Comparison of ENCODE assay signal across 26 mouse cellular contexts in genomic region chr5:100833841-100834240, GRCm38 (mm10).
"Had no signal": no experiment of that assay in that cellular context is flagged by ENCODE, and none has a peak within 500 bp of the region (broad histone marks: within the 10 kb centered on the region; RNA-seq: fewer than 3 reads in every experiment).

No protein-coding gene starts in this region.

- H3K4me3 ChIP-seq: heart, embryonic 10.5 days; heart, embryonic 13.5 days; heart, embryonic 15.5 days; hindbrain, embryonic 13.5 days; hindbrain, embryonic 15.5 days; kidney, embryonic 15.5 days; limb, embryonic 10.5 days; limb, embryonic 12.5 days; liver, embryonic 13.5 days; liver, embryonic 15.5 days had no signal

- H3K4me1 ChIP-seq: hindbrain, embryonic 13.5 days; hindbrain, embryonic 15.5 days; kidney, embryonic 15.5 days; limb, embryonic 10.5 days; liver, embryonic 13.5 days had no signal

- H3K36me3 ChIP-seq: heart, embryonic 10.5 days; heart, embryonic 15.5 days; hindbrain, embryonic 13.5 days; hindbrain, embryonic 15.5 days; kidney, embryonic 15.5 days; limb, embryonic 10.5 days; limb, embryonic 12.5 days; liver, embryonic 13.5 days; liver, embryonic 15.5 days had no signal

- DNase-seq: gastrocnemius, postnatal 14 days; gastrocnemius, postnatal 36 days; heart, adult 18-20 months; heart, postnatal 14 days; heart, postnatal 36 days; kidney, adult 11 months; kidney, adult 2 months; kidney, adult 9 months; kidney, postnatal 14 days; kidney, postnatal 36 days; layer of hippocampus, adult 9-11 months; layer of hippocampus, postnatal 36 days; liver; liver, embryonic 13.5 days had no signal

- H3K27ac ChIP-seq: heart, embryonic 10.5 days; heart, embryonic 13.5 days; heart, embryonic 15.5 days; hindbrain, embryonic 13.5 days; hindbrain, embryonic 15.5 days; hindbrain, postnatal 0 days; kidney, embryonic 15.5 days; kidney, postnatal 0 days; limb, embryonic 10.5 days; limb, embryonic 12.5 days; liver, embryonic 13.5 days; liver, embryonic 15.5 days had no signal

- H3K4me2 ChIP-seq: heart, embryonic 13.5 days; heart, embryonic 15.5 days; hindbrain, embryonic 13.5 days; hindbrain, embryonic 15.5 days; kidney, embryonic 15.5 days; limb, embryonic 12.5 days; liver, embryonic 11.5 days; liver, embryonic 13.5 days; liver, embryonic 15.5 days had no signal

- ATAC-seq: hindbrain, postnatal 0 days had no signal

- H3K27me3 ChIP-seq: heart, embryonic 13.5 days; heart, embryonic 15.5 days; hindbrain, embryonic 15.5 days; kidney, embryonic 15.5 days; liver, embryonic 13.5 days; liver, embryonic 15.5 days had no signal

- H3K9ac ChIP-seq: heart, embryonic 13.5 days; heart, embryonic 15.5 days; hindbrain, embryonic 13.5 days; hindbrain, embryonic 15.5 days; kidney, embryonic 15.5 days; limb, embryonic 12.5 days; liver, embryonic 13.5 days; liver, embryonic 15.5 days had no signal

- H3K9me3 ChIP-seq: heart, embryonic 10.5 days; heart, embryonic 13.5 days; heart, embryonic 15.5 days; hindbrain, embryonic 13.5 days; hindbrain, embryonic 15.5 days; kidney, embryonic 15.5 days; limb, embryonic 10.5 days; limb, embryonic 12.5 days; liver, embryonic 13.5 days; liver, embryonic 15.5 days had no signal
